Mouse (Mus musculus) midbrain, postnatal 0 days (tissue): ENCODE results near the gene Gm16381. TPM values are rescaled to one million over a fixed set of nuclear protein-coding genes. Genes with fewer than 3 reads are reported as not detected.
"Not testable (repeated sequence)": the region's sequence is repeated elsewhere in the genome, so short reads cannot be mapped to it uniquely, and the experiment has no call there.

ENCODE experiments used
- ATAC-seq: fragments of 200-750 bp; cut with Nextera tagmentation; 2 replicates; pipeline ENCODE4 v1.8.0; 2017; ENCODE audit warnings: moderate number of reproducible peaks, mild to moderate bottlenecking, moderate TSS enrichment, moderate library complexity; ENCODE audit not compliant: low FRiP score
- DNase-seq: peaks from one replicate; pipeline ENCODE4 v3.0.0-alpha.2; 2015; ENCODE audit warnings: low spot score
- H3K27ac ChIP-seq: fragments of 300-500 bp; sonication (generic); 2 replicates; pipeline ENCODE4 v1.5.1; 2014; ENCODE audit warnings: low read depth, mild to moderate bottlenecking, low read length, mixed read lengths
- H3K27me3 ChIP-seq: fragments of 300-500 bp; sonication (generic); 2 replicates; pipeline ENCODE4 v1.6.1; 2014; ENCODE audit warnings: low read length, control low read depth, mixed read lengths; ENCODE audit not compliant: insufficient read depth
- H3K36me3 ChIP-seq: fragments of 300-500 bp; sonication (generic); 2 replicates; pipeline ENCODE4 v1.6.1; 2014; ENCODE audit warnings: low read length, control low read depth, mixed read lengths; ENCODE audit not compliant: insufficient read depth
- H3K4me1 ChIP-seq: fragments of 300-500 bp; sonication (generic); 2 replicates; pipeline ENCODE4 v1.6.1; 2014; ENCODE audit warnings: mild to moderate bottlenecking, control low read depth, antibody characterized with exemption, low read length, mixed read lengths; ENCODE audit not compliant: insufficient read depth
- H3K4me2 ChIP-seq: fragments of 300-500 bp; sonication (generic); 2 replicates; pipeline ENCODE4 v1.6.1; 2014; ENCODE audit warnings: low read depth, mild to moderate bottlenecking, low read length, mixed read lengths; ENCODE audit not compliant: poor library complexity, severe bottlenecking
- H3K4me3 ChIP-seq: fragments of 300-500 bp; sonication (generic); 2 replicates; pipeline ENCODE4 v1.5.1; 2014; ENCODE audit warnings: low read depth, mild to moderate bottlenecking, low read length, moderate library complexity
- H3K9ac ChIP-seq: fragments of 300-500 bp; sonication (generic); replicated peaks from 2 replicates; pipeline ENCODE4 v1.6.1; 2014; ENCODE audit warnings: mild to moderate bottlenecking, low read length, moderate library complexity, mixed read lengths; ENCODE audit not compliant: poor library complexity, severe bottlenecking
- H3K9me3 ChIP-seq: fragments of 300-500 bp; sonication (generic); 2 replicates; pipeline ENCODE4 v1.6.1; 2016; ENCODE audit warnings: low read length, control low read depth
- WGBS: fragments of 180-500 bp; shearing (Covaris S2); extraction: QIAGEN DNeasy Blood & Tissue Kit; methylation state at CpG from one replicate; pipeline ENCODE4 v1.1.7; 2014; 5-methylcytosine and 5-hydroxymethylcytosine counted together
- polyA plus RNA-seq: library from polyadenylated mRNA; unstranded; fragments of >200 nt; fragmentation: Nextera tagmentation; extraction: Ambion mirVana; gene quantifications from 2 replicates; pipeline ENCODE4 v1.2.1, GENCODE M21; 2015
- total RNA-seq: library from RNA; depleted of rRNA; stranded (reverse); fragments of >200 nt; gene quantifications from 2 replicates; pipeline ENCODE4 v1.2.3, GENCODE M21; 2014; rRNA removed

Gm16381 gene
- not detected in 2 replicates for total RNA-seq
- not detected in 2 replicates for polyA plus RNA-seq

- H3K27me3 ChIP-seq, H3K27ac ChIP-seq, DNase-seq, ATAC-seq, H3K4me1 ChIP-seq, H3K9ac ChIP-seq, H3K36me3 ChIP-seq, H3K4me2 ChIP-seq, H3K4me3 ChIP-seq, H3K9me3 ChIP-seq: not testable (repeated sequence)
- 89% methylated on average over 1 of the region's 2 CpGs for WGBS
Observed at GRCm38 (mm10) chr12:87644520-87644919, at the start of gene Gm16381. TSS of gene Gm16381 (minus strand) at chr12:87644620.

DNA sequence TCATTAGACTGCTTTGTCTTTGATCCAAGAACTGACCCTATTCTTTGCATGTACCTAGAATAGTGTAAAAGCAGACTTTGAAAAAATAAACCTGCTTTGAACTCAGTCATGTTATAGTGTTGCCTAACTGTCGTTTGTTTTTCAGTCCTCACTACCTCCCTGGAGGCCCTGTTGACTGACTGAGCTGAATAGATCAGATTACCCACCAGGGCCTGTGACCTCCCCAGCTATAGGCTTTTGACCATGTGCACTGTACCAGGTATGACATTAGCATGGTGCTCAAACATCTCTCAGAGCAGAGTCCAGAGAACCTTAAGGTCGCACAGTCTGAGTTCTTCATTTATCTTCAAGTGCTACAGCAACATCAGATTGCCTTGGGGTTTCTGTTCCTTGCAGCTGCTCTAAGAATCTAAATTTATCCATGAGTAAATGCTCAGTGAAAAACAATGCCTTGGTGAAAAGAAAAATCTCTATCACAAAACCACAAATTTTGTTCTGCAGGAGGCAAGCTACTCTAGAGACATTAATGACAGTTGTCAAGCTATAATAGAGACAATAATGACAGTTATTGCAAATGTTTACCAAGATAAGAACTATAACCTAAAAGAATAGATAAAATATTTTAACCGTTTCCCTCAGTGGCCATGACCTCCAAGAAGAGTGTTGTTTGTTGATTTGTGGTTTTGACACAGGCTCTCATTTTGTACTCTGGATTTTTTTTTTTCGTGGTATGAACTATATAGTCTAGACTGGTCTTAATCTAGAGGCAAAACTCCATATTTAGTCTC lies 8.7 kb upstream of the Gm16381 start:
- not testable (repeated sequence) for H3K4me1 ChIP-seq, H3K27ac ChIP-seq, H3K9ac ChIP-seq, H3K4me2 ChIP-seq, H3K36me3 ChIP-seq, ATAC-seq, H3K4me3 ChIP-seq, H3K27me3 ChIP-seq, H3K9me3 ChIP-seq, DNase-seq
- 70% methylated on average over 2 of the region's 4 CpGs for WGBS

- H3K4me3 ChIP-seq, H3K9ac ChIP-seq, H3K36me3 ChIP-seq, H3K4me2 ChIP-seq, H3K27me3 ChIP-seq, DNase-seq, H3K9me3 ChIP-seq, H3K4me1 ChIP-seq, H3K27ac ChIP-seq, ATAC-seq: not testable (repeated sequence)
- WGBS = 87% methylated on average over 4 of the region's 7 CpGs
Observed at GRCm38 (mm10) chr12:87618569-87618968, 25.9 kb downstream of the Gm16381 start, which contains the start of gene Gm4027. TSS of gene Gm4027 (plus strand) at chr12:87618869.

- not testable (repeated sequence) for H3K27ac ChIP-seq, H3K36me3 ChIP-seq, H3K9me3 ChIP-seq, H3K9ac ChIP-seq, H3K4me1 ChIP-seq, H3K27me3 ChIP-seq, ATAC-seq, H3K4me3 ChIP-seq, DNase-seq, H3K4me2 ChIP-seq
- WGBS = 78% methylated on average over 1 of the region's 2 CpGs
Observed at GRCm38 (mm10) chr12:87602388-87602787, 42.0 kb downstream of the Gm16381 start, which contains the start of gene Oog1. TSS of gene Oog1 (plus strand) at chr12:87602688.

- not testable (repeated sequence) for H3K4me1 ChIP-seq, H3K27me3 ChIP-seq, H3K4me2 ChIP-seq, ATAC-seq, H3K4me3 ChIP-seq, H3K36me3 ChIP-seq, H3K9ac ChIP-seq, H3K9me3 ChIP-seq, DNase-seq, H3K27ac ChIP-seq
- 5% methylated on average over 2 of the region's 2 CpGs for WGBS
Observed at GRCm38 (mm10) chr12:87601388-87601787, 43.0 kb downstream of the Gm16381 start.

Other genes with a start within 250 kb of the Gm16381 start
- gene Slirp, start 200.7 kb downstream of the Gm16381 start, total RNA-seq = 38.9 and 58.2 TPM in 2 replicates
- gene Slirp, start 200.7 kb downstream of the Gm16381 start, polyA plus RNA-seq = 181 and 194 TPM in 2 replicates
- gene Alkbh1, start 200.6 kb downstream of the Gm16381 start, total RNA-seq = 20.3 and 28.7 TPM in 2 replicates
- 31.5 and 36.8 TPM in 2 replicates for gene Alkbh1, start 200.6 kb downstream of the Gm16381 start, polyA plus RNA-seq
- gene Snw1, start 172.3 kb downstream of the Gm16381 start, total RNA-seq = 36.0 and 37.8 TPM in 2 replicates
- 82.7 and 87.9 TPM in 2 replicates for gene Snw1, start 172.3 kb downstream of the Gm16381 start, polyA plus RNA-seq
- gene Gm5788, start 149.9 kb downstream of the Gm16381 start, total RNA-seq = not detected in 2 replicates
- gene Gm5788, start 149.9 kb downstream of the Gm16381 start, polyA plus RNA-seq = not detected in 2 replicates
- gene Gm8300, start 130.3 kb downstream of the Gm16381 start, total RNA-seq = not detected in 2 replicates
- not detected in 2 replicates for gene Gm8300, start 130.3 kb downstream of the Gm16381 start, polyA plus RNA-seq
- gene Oog1, start 41.9 kb downstream of the Gm16381 start, total RNA-seq = not detected in 2 replicates
- not detected in 2 replicates for gene Oog1, start 41.9 kb downstream of the Gm16381 start, polyA plus RNA-seq
- gene Gm4027, start 25.8 kb downstream of the Gm16381 start, total RNA-seq = not detected in 2 replicates
- gene Gm4027, start 25.8 kb downstream of the Gm16381 start, polyA plus RNA-seq = not detected in 2 replicates
- gene Gm21319, start 131.1 kb upstream of the Gm16381 start, total RNA-seq = not detected in 2 replicates
- gene Gm21319, start 131.1 kb upstream of the Gm16381 start, polyA plus RNA-seq = not detected in 2 replicates
- not detected in 2 replicates for gene Gm21936, start 150.9 kb upstream of the Gm16381 start, total RNA-seq
- gene Gm21936, start 150.9 kb upstream of the Gm16381 start, polyA plus RNA-seq = not detected in 2 replicates
- gene BB287469, start 172.0 kb upstream of the Gm16381 start, total RNA-seq = not detected in 2 replicates
- gene BB287469, start 172.0 kb upstream of the Gm16381 start, polyA plus RNA-seq = not detected in 2 replicates
- not detected in 2 replicates for gene Gm2001, start 197.7 kb upstream of the Gm16381 start, total RNA-seq
- not detected in 2 replicates for gene Gm2001, start 197.7 kb upstream of the Gm16381 start, polyA plus RNA-seq
- not detected in 2 replicates for gene Gm2016, start 229.5 kb upstream of the Gm16381 start, total RNA-seq
- not detected in 2 replicates for gene Gm2016, start 229.5 kb upstream of the Gm16381 start, polyA plus RNA-seq